In genomic region chr19:44674621-44675245, GRCm38 (mm10) we compare ENCODE assay signal across 7 mouse cellular contexts.
A peak's percentile ranks its signal among the peaks of the same experiment; 100 is the strongest.
DNase-seq lines count a peak whose midpoint lies in the region; ATAC-seq and TF ChIP-seq lines count a peak whose summit lies in the region.

No protein-coding gene starts in this region.

- DNase-seq in kidney, postnatal 0 days (ENCODE audit: low spot score), result no peak
- no peak for DNase-seq in kidney, postnatal 10 days
- no peak for DNase-seq in embryonic facial prominence, embryonic 14.5 days (ENCODE audit: low spot score)
- DNase-seq in hindbrain, embryonic 11.5 days (ENCODE audit: low spot score), result peak; percentile 42
- no peak for DNase-seq in frontal cortex, adult 2 months (ENCODE audit: extremely low spot score in 1 of 2, low spot score in 1 of 2)

- H3K4me1 ChIP-seq in kidney, postnatal 0 days (replicated peaks; ENCODE audit: insufficient read depth, low read length), result peaks cover 8% of the 10 kb centered on the region; the same call in 1 of the 2 replicates
- H3K4me1 ChIP-seq in embryonic facial prominence, embryonic 14.5 days (ENCODE audit: control insufficient read depth, insufficient read depth, low read length), result peaks cover 8% of the 10 kb centered on the region
- peaks cover 12% of the 10 kb centered on the region for H3K4me1 ChIP-seq in hindbrain, embryonic 11.5 days (replicated peaks; ENCODE audit: control insufficient read depth, insufficient read depth, low read length)
- peaks cover 23% of the 10 kb centered on the region for H3K4me1 ChIP-seq in midbrain, embryonic 16.5 days (ENCODE audit: control insufficient read depth, insufficient read depth, low read length)

- H3K27me3 ChIP-seq in kidney, postnatal 0 days (ENCODE audit: insufficient read depth, low read length), result peaks cover 39% of the 10 kb centered on the region
- peaks cover 98% of the 10 kb centered on the region for H3K27me3 ChIP-seq in embryonic facial prominence, embryonic 14.5 days (replicated peaks; ENCODE audit: control insufficient read depth, insufficient read depth, low read length)
- H3K27me3 ChIP-seq in hindbrain, embryonic 11.5 days (ENCODE audit: control insufficient read depth, insufficient read depth, low read length), result peaks cover 92% of the 10 kb centered on the region
- peaks cover 88% of the 10 kb centered on the region for H3K27me3 ChIP-seq in midbrain, embryonic 16.5 days (ENCODE audit: control insufficient read depth, insufficient read depth, low read depth, low read length)

- 0 out of 2 replicates have a peak overlapping the region, but pooled peaks have one; percentile 13 for H3K4me3 ChIP-seq in kidney, postnatal 0 days (replicated peaks; ENCODE audit: low read depth, low read length)
- peak overlapping the region; percentile 23 for H3K4me3 ChIP-seq in embryonic facial prominence, embryonic 14.5 days (ENCODE audit: low read depth, low read length)
- H3K4me3 ChIP-seq in hindbrain, embryonic 11.5 days (ENCODE audit: low read depth, low read length), result no peak overlapping the region
- peak overlapping the region; percentile 36 for H3K4me3 ChIP-seq in midbrain, embryonic 16.5 days (ENCODE audit: low read depth, low read length)

- no peaks in the 10 kb centered on the region for H3K9me3 ChIP-seq in kidney, postnatal 0 days (replicated peaks; ENCODE audit: low read length)
- H3K9me3 ChIP-seq in embryonic facial prominence, embryonic 14.5 days (ENCODE audit: control insufficient read depth, low read length), result no peaks in the 10 kb centered on the region
- no peaks in the 10 kb centered on the region for H3K9me3 ChIP-seq in hindbrain, embryonic 11.5 days (ENCODE audit: control insufficient read depth, low read length)
- no peaks in the 10 kb centered on the region for H3K9me3 ChIP-seq in midbrain, embryonic 16.5 days (replicated peaks; ENCODE audit: control insufficient read depth, low read length, poor library complexity, severe bottlenecking)

- H3K4me2 ChIP-seq in kidney, postnatal 0 days (ENCODE audit: low read length), result peak overlapping the region; percentile 39
- H3K4me2 ChIP-seq in embryonic facial prominence, embryonic 14.5 days (ENCODE audit: low read depth, low read length), result peak overlapping the region; percentile 40
- H3K4me2 ChIP-seq in hindbrain, embryonic 11.5 days (replicated peaks; ENCODE audit: low read depth, low read length), result 0 out of 2 replicates have a peak overlapping the region, but pooled peaks have one; percentile 5
- H3K4me2 ChIP-seq in midbrain, embryonic 16.5 days (ENCODE audit: low read length), result peak overlapping the region; percentile 55

- H3K27ac ChIP-seq in kidney, postnatal 0 days, result no peak overlapping the region
- H3K27ac ChIP-seq in embryonic facial prominence, embryonic 14.5 days (replicated peaks; ENCODE audit: low read depth, low read length), result no peak overlapping the region
- H3K27ac ChIP-seq in hindbrain, embryonic 11.5 days (ENCODE audit: low read depth, low read length), result peak overlapping the region; percentile 42; the same call in 1 of the 2 replicates
- no peak overlapping the region for H3K27ac ChIP-seq in midbrain, embryonic 16.5 days (ENCODE audit: low read length)

- no peaks in the 10 kb centered on the region for H3K36me3 ChIP-seq in kidney, postnatal 0 days (ENCODE audit: insufficient read depth, low read length)
- H3K36me3 ChIP-seq in embryonic facial prominence, embryonic 14.5 days (ENCODE audit: control insufficient read depth, insufficient read depth, low read length), result no peaks in the 10 kb centered on the region
- H3K36me3 ChIP-seq in hindbrain, embryonic 11.5 days (ENCODE audit: control insufficient read depth, insufficient read depth, low read length), result no peaks in the 10 kb centered on the region
- H3K36me3 ChIP-seq in midbrain, embryonic 16.5 days (ENCODE audit: control insufficient read depth, insufficient read depth, low read length), result no peaks in the 10 kb centered on the region

- no peak for TF ChIP-seq CTCF in kidney, postnatal 0 days (IDR thresholded peaks at IDR 0.05; ENCODE audit: low read depth)

- no peak for ATAC-seq in kidney, postnatal 0 days (replicated peaks; ENCODE audit: low FRiP score, low read depth)
- ATAC-seq in embryonic facial prominence, embryonic 14.5 days (ENCODE audit: low read depth), result no peak
- ATAC-seq in hindbrain, embryonic 11.5 days (ENCODE audit: low FRiP score), result no peak
- no peak for ATAC-seq in midbrain, embryonic 16.5 days
- ATAC-seq in activated CD4-positive, CD25-positive, alpha-beta regulatory T cell, adult 4 months, result no peak

- 8% methylated on average over 45 of the region's 45 CpGs for WGBS in kidney, postnatal 0 days
- 5% methylated on average over 45 of the region's 45 CpGs for WGBS in embryonic facial prominence, embryonic 14.5 days
- whole genome bisulfite sequencing in hindbrain, embryonic 11.5 days, result 6% methylated on average over 45 of the region's 45 CpGs
- 5% methylated on average over 45 of the region's 45 CpGs for WGBS in midbrain, embryonic 16.5 days

- H3K9ac ChIP-seq in kidney, postnatal 0 days (ENCODE audit: low read depth, low read length), result 0 out of 2 replicates have a peak overlapping the region, but pooled peaks have one; percentile 8
- H3K9ac ChIP-seq in embryonic facial prominence, embryonic 14.5 days (ENCODE audit: low read depth, low read length), result no peak overlapping the region
- H3K9ac ChIP-seq in hindbrain, embryonic 11.5 days (ENCODE audit: low read depth, low read length), result no peak overlapping the region
- H3K9ac ChIP-seq in midbrain, embryonic 16.5 days (ENCODE audit: low read depth, low read length), result 0 out of 2 replicates have a peak overlapping the region, but pooled peaks have one; percentile 26

Comparison
In these comparisons a context has a peak if more than half of its experiments do, and no peak if none do; other contexts are left out.
1. H3K4me2 ChIP-seq: peak in every context shown above with its lines; median percentile 55 in midbrain, embryonic 16.5 days; 40 in embryonic facial prominence, embryonic 14.5 days; 39 in kidney, postnatal 0 days; 5 in hindbrain, embryonic 11.5 days.
2. H3K9ac ChIP-seq: peak in kidney, postnatal 0 days (single experiment) and midbrain, embryonic 16.5 days (single experiment); none in embryonic facial prominence, embryonic 14.5 days (single experiment) and hindbrain, embryonic 11.5 days (single experiment).